Mouse (Mus musculus) cerebellum, adult 11 months (tissue): ENCODE measurements around the gene Pdzd9.

Experiments
- DNase-seq: peaks from one replicate; pipeline ENCODE4 v3.0.0; 2022

The Pdzd9 gene

GRCm38 (mm10) chr7:120635362-120635781 lies 34.8 kb downstream of the Pdzd9 start:
- DNase-seq = no peak

- peak; percentile 76 for DNase-seq
These were observed 35.3 kb downstream of the Pdzd9 start, which contains the start of gene Uqcrc2 for GRCm38 (mm10) chr7:120634711-120635361. Uqcrc2 (plus strand) TSS chr7:120635176.

GRCm38 (mm10) chr7:120634301-120634700 lies 35.8 kb downstream of the Pdzd9 start:
- no peak for DNase-seq

GRCm38 (mm10) chr7:120632518-120632917 lies 37.6 kb downstream of the Pdzd9 start:
- DNase-seq = no peak

- no peak for DNase-seq
These were observed 49.3 kb downstream of the Pdzd9 start for GRCm38 (mm10) chr7:120620841-120621240.

GRCm38 (mm10) chr7:120620075-120620771 lies 49.9 kb downstream of the Pdzd9 start:
- DNase-seq = no peak
